Mouse (Mus musculus) MEL (cell line): ENCODE measurements around the gene Ska3.
A peak's percentile ranks its signal among the peaks of the same experiment; 100 is the strongest.

Experiments used
- CTCF ChIP-seq, 3 experiments: IDR thresholded peaks in 2 of 3; conservative IDR thresholded peaks in 1 of 3; 2 replicates each; pipeline ENCODE4 v1.5.1; 2011 to 2012; ENCODE audit warnings: low read length in 3 of 3, low read depth in 2 of 3, mild to moderate bottlenecking in 2 of 3, improper control_type of control experiment in 1 of 3, inconsistent platforms in 1 of 3, mixed read lengths in 1 of 3, moderate library complexity in 1 of 3; ENCODE audit not compliant: control insufficient read depth in 1 of 3, insufficient read depth in 1 of 3, poor library complexity in 1 of 3, severe bottlenecking in 1 of 3
- EP300 ChIP-seq, 2 experiments: IDR thresholded peaks; 2 replicates each; pipeline ENCODE4 v1.6.1; 2011; ENCODE audit warnings: improper control_type of control experiment in 2 of 2, low read length in 2 of 2, low read depth in 1 of 2, mild to moderate bottlenecking in 1 of 2
- JUND ChIP-seq: IDR thresholded peaks from 2 replicates; pipeline ENCODE4 v1.6.1; 2011; ENCODE audit warnings: low read depth, mild to moderate bottlenecking, improper control_type of control experiment, low read length
- MXI1 ChIP-seq: IDR thresholded peaks from 2 replicates; pipeline ENCODE4 v1.6.1; 2011; ENCODE audit warnings: mild to moderate bottlenecking, low read depth, low read length, improper control_type of control experiment
- NRF1 ChIP-seq: IDR thresholded peaks from 2 replicates; pipeline ENCODE4 v1.6.1; 2014; ENCODE audit warnings: low read depth, mild to moderate bottlenecking, inconsistent platforms, low read length, improper control_type of control experiment, moderate library complexity; ENCODE audit not compliant: poor library complexity, insufficient read depth, severe bottlenecking
- POLR2A ChIP-seq, 2 experiments: IDR thresholded peaks; 2 replicates each; pipeline ENCODE4 v1.6.1; 2011 to 2012; ENCODE audit warnings: low read length in 2 of 2, mild to moderate bottlenecking in 2 of 2, control low read depth in 1 of 2, improper control_type of control experiment in 1 of 2, low read depth in 1 of 2, moderate library complexity in 1 of 2; ENCODE audit not compliant: control insufficient read depth in 1 of 2, insufficient read depth in 1 of 2, poor library complexity in 1 of 2
- POLR2AphosphoS2 ChIP-seq: IDR thresholded peaks from 2 replicates; pipeline ENCODE4 v1.6.1; 2011; ENCODE audit warnings: low read length, improper control_type of control experiment
- ZMIZ1 ChIP-seq: IDR thresholded peaks from 2 replicates; pipeline ENCODE4 v1.6.1; 2012; ENCODE audit warnings: low read depth, mild to moderate bottlenecking, inconsistent platforms, low read length, improper control_type of control experiment, moderate library complexity

DNA sequence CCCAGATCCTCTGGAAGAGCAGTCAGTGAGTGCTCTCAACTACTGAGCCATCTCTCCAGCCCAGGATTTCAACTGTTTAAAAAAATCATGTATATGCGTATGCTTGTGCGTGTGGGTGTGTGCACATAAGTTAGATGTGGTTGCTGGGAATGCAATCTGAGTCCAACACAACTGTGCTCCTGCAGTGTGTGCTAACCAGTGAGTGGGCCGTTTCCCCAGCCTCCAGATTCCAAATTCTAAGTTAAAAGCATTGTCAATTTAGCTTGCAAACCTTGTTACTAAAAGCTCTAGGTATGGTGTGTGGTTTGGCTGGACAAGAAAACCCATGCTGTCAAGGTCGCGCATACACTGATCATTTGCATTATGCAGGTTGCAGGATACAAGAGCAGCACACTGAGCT is 14.1 kb downstream of the Ska3 start:
- peak in 2 of 3 experiments; percentile 1 to 7; a peak in 1 of 6 replicates for TF ChIP-seq CTCF (IDR thresholded peaks at IDR 0.05 in 2 of 3, conservative IDR thresholded peaks at IDR 0.05 in 1 of 3; ENCODE audit: control insufficient read depth in 1 of 3, insufficient read depth in 1 of 3, low read depth in 2 of 3, low read length in 3 of 3, poor library complexity in 1 of 3, severe bottlenecking in 1 of 3)
- no peak for TF ChIP-seq NRF1
- no peak for TF ChIP-seq ZMIZ1
- TF ChIP-seq JUND: no peak
- TF ChIP-seq POLR2AphosphoS2: no peak
- no peak for TF ChIP-seq EP300 (IDR thresholded peaks at IDR 0.05; ENCODE audit: low read depth in 1 of 2, low read length in 2 of 2)
- no peak for TF ChIP-seq POLR2A (IDR thresholded peaks at IDR 0.05; ENCODE audit: control insufficient read depth in 1 of 2, insufficient read depth in 1 of 2, low read depth in 1 of 2, low read length in 2 of 2, poor library complexity in 1 of 2)
- no peak for TF ChIP-seq MXI1
